In the genomic region with DNA sequence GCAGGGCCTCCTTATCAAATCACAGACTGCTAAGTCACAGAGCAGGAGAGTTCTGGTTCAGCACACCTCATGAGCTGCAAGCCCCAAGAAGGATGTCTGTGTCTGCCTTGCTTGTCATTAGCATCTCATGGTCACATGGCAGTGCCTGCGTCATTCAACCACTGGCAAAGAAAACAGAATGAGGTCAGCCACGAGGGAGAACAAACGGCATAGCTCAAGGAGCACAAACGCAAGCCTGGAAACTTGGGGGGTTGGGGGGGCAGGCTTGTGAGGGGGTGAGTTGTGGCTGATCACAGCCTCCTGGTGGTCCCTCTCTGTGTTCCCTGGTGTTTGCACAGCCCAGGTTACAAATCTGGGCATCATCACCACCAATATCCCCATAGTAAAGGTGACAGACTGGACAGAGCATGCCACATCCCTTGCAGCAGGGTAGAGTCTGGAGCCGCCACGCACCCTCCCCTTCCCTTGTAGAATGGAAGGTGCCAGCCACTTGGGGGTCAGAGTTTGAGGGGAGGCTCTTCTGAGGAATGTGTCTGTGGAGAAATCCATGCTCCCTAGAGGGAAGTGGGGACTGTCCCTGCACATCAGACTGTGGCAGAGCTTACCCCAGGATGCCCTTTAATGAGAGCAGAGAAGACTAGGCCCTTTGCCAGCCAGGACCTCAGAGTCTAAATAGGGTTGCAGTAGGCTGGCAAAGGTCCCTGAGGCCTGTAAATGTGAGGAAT, we compare ENCODE assay signal across 7 mouse cellular contexts.
DNase-seq lines count a peak whose midpoint lies in the region; ATAC-seq lines count a peak whose summit lies in the region.

No protein-coding gene starts in this region.

- H3K4me2 ChIP-seq in forebrain, embryonic 16.5 days (ENCODE audit: low read length), result peak overlapping the region; percentile 22
- H3K4me2 ChIP-seq in hindbrain, embryonic 11.5 days (replicated peaks; ENCODE audit: low read depth, low read length), result no peak overlapping the region; the same call in 1 of the 2 replicates
- H3K4me2 ChIP-seq in midbrain, embryonic 14.5 days (ENCODE audit: low read length), result peak overlapping the region; percentile 17

- H3K36me3 ChIP-seq in forebrain, embryonic 16.5 days (ENCODE audit: control insufficient read depth, insufficient read depth), result no peaks in the 10 kb centered on the region
- H3K36me3 ChIP-seq in hindbrain, embryonic 11.5 days (ENCODE audit: control insufficient read depth, insufficient read depth, low read length), result no peaks in the 10 kb centered on the region
- H3K36me3 ChIP-seq in midbrain, embryonic 14.5 days (ENCODE audit: control insufficient read depth, insufficient read depth, low read length), result no peaks in the 10 kb centered on the region

- peak; percentile 83 for ATAC-seq in forebrain, embryonic 16.5 days
- ATAC-seq in hindbrain, embryonic 11.5 days (ENCODE audit: low FRiP score), result peak; percentile 47; the same call in 1 of the 2 replicates
- peak; percentile 64; the same call in 1 of the 2 replicates for ATAC-seq in midbrain, embryonic 14.5 days (ENCODE audit: low FRiP score, low TSS enrichment)
- ATAC-seq in megakaryocyte-erythroid progenitor cell, adult 5-6 weeks (replicated peaks; ENCODE audit: low FRiP score, low TSS enrichment, poor library complexity, severe bottlenecking), result no peak

- no peaks in the 10 kb centered on the region for H3K27me3 ChIP-seq in forebrain, embryonic 16.5 days (replicated peaks; ENCODE audit: control insufficient read depth, insufficient read depth, low read length)
- no peaks in the 10 kb centered on the region for H3K27me3 ChIP-seq in hindbrain, embryonic 11.5 days (ENCODE audit: control insufficient read depth, insufficient read depth, low read length)
- no peaks in the 10 kb centered on the region for H3K27me3 ChIP-seq in midbrain, embryonic 14.5 days (ENCODE audit: control insufficient read depth, insufficient read depth, low read length)

- H3K4me3 ChIP-seq in forebrain, embryonic 16.5 days (replicated peaks; ENCODE audit: low read length), result no peak overlapping the region
- H3K4me3 ChIP-seq in hindbrain, embryonic 11.5 days (ENCODE audit: low read depth, low read length), result no peak overlapping the region
- H3K4me3 ChIP-seq in midbrain, embryonic 14.5 days (replicated peaks; ENCODE audit: low read depth, low read length), result no peak overlapping the region

- H3K9ac ChIP-seq in forebrain, embryonic 16.5 days (replicated peaks; ENCODE audit: low read depth, low read length), result peak overlapping the region; percentile 30
- 0 out of 2 replicates have a peak overlapping the region, but pooled peaks have one; percentile 11 for H3K9ac ChIP-seq in hindbrain, embryonic 11.5 days (ENCODE audit: low read depth, low read length)
- H3K9ac ChIP-seq in midbrain, embryonic 14.5 days (replicated peaks; ENCODE audit: low read length), result no peak overlapping the region

- peak; percentile 91 for DNase-seq in MN1 (ENCODE audit: low spot score)
- peak; percentile 86 for DNase-seq in adrenal gland, adult 8-10 months
- no peak for DNase-seq in hindbrain, embryonic 11.5 days (ENCODE audit: low spot score)
- DNase-seq in layer of hippocampus, postnatal 14 days (ENCODE audit: low spot score in 2 of 2), result peak; percentile 36 to 69
- DNase-seq in midbrain, embryonic 14.5 days, result peak; percentile 78

- peak overlapping the region; percentile 68 for H3K27ac ChIP-seq in forebrain, embryonic 16.5 days (ENCODE audit: low read length)
- H3K27ac ChIP-seq in hindbrain, embryonic 11.5 days (ENCODE audit: low read depth, low read length), result 0 out of 2 replicates have a peak overlapping the region, but pooled peaks have one; percentile 20
- peak overlapping the region; percentile 77 for H3K27ac ChIP-seq in midbrain, embryonic 14.5 days (replicated peaks; ENCODE audit: low read depth, low read length)

- WGBS in forebrain, embryonic 16.5 days, result 20% methylated on average over 6 of the region's 6 CpGs
- WGBS in hindbrain, embryonic 11.5 days, result 48% methylated on average over 6 of the region's 6 CpGs
- WGBS in midbrain, embryonic 14.5 days, result 32% methylated on average over 6 of the region's 6 CpGs

- H3K4me1 ChIP-seq in forebrain, embryonic 16.5 days (replicated peaks; ENCODE audit: control insufficient read depth, insufficient read depth, low read length), result peaks cover 19% of the 10 kb centered on the region
- no peaks in the 10 kb centered on the region for H3K4me1 ChIP-seq in hindbrain, embryonic 11.5 days (replicated peaks; ENCODE audit: control insufficient read depth, insufficient read depth, low read length)
- peaks cover 17% of the 10 kb centered on the region for H3K4me1 ChIP-seq in midbrain, embryonic 14.5 days (ENCODE audit: control insufficient read depth, insufficient read depth, low read length)

- H3K9me3 ChIP-seq in forebrain, embryonic 16.5 days (ENCODE audit: control insufficient read depth, low read length), result no peaks in the 10 kb centered on the region
- no peaks in the 10 kb centered on the region for H3K9me3 ChIP-seq in hindbrain, embryonic 11.5 days (ENCODE audit: control insufficient read depth, low read length)
- H3K9me3 ChIP-seq in midbrain, embryonic 14.5 days (ENCODE audit: control insufficient read depth, low read length), result no peaks in the 10 kb centered on the region

Comparison
In these comparisons a context has a peak if more than half of its experiments do, and no peak if none do; other contexts are left out.
1. H3K27ac ChIP-seq: peak in every context shown above with its lines; median percentile 77 in midbrain, embryonic 14.5 days; 68 in forebrain, embryonic 16.5 days; 20 in hindbrain, embryonic 11.5 days.